Mouse (Mus musculus) heart, postnatal 0 days (tissue): ENCODE results near the gene Lalba. TPM values are rescaled to one million over a fixed set of nuclear protein-coding genes. Genes with fewer than 3 reads are reported as not detected.
"Not testable (repeated sequence)": the region's sequence is repeated elsewhere in the genome, so short reads cannot be mapped to it uniquely, and the experiment has no call there.

Experiments
- ATAC-seq: fragments of 200-750 bp; cut with Nextera tagmentation; 2 replicates; pipeline ENCODE4 v1.8.0; 2017; ENCODE audit warnings: low read depth, moderate number of reproducible peaks, moderate library complexity; ENCODE audit not compliant: insufficient read depth
- DNase-seq: peaks from one replicate; pipeline ENCODE4 v3.0.0-alpha.2; 2016; ENCODE audit warnings: low spot score
- H3K27ac ChIP-seq: fragments of 300-500 bp; sonication (generic); 2 replicates; pipeline ENCODE4 v1.5.1; 2014; ENCODE audit warnings: low read depth, mild to moderate bottlenecking
- H3K27me3 ChIP-seq: fragments of 300-500 bp; sonication (generic); 2 replicates; pipeline ENCODE4 v1.6.1; 2014; ENCODE audit warnings: low read length, mixed read lengths; ENCODE audit not compliant: control insufficient read depth, insufficient read depth
- H3K36me3 ChIP-seq: fragments of 300-500 bp; sonication (generic); replicated peaks from 2 replicates; pipeline ENCODE4 v1.6.1; 2014; ENCODE audit warnings: low read length, mixed read lengths; ENCODE audit not compliant: control insufficient read depth, insufficient read depth
- H3K4me1 ChIP-seq: fragments of 300-500 bp; sonication (generic); 2 replicates; pipeline ENCODE4 v1.6.1; 2014; ENCODE audit warnings: antibody characterized with exemption; ENCODE audit not compliant: control insufficient read depth, insufficient read depth
- H3K4me2 ChIP-seq: fragments of 300-500 bp; sonication (generic); 2 replicates; pipeline ENCODE4 v1.6.1; 2014; ENCODE audit warnings: low read depth, mild to moderate bottlenecking, low read length, moderate library complexity
- H3K4me3 ChIP-seq: fragments of 300-500 bp; sonication (generic); 2 replicates; pipeline ENCODE4 v1.5.1; 2014; ENCODE audit warnings: low read depth, low read length
- H3K9ac ChIP-seq: fragments of 300-500 bp; sonication (generic); replicated peaks from 2 replicates; pipeline ENCODE4 v1.6.1; 2014; ENCODE audit warnings: low read depth, low read length, mixed read lengths
- H3K9me3 ChIP-seq: fragments of 300-500 bp; sonication (generic); replicated peaks from 2 replicates; pipeline ENCODE4 v1.6.1; 2016; ENCODE audit warnings: low read length; ENCODE audit not compliant: control insufficient read depth
- CTCF ChIP-seq: IDR thresholded peaks from 2 replicates; pipeline ENCODE4 v1.5.1; 2016; ENCODE audit warnings: antibody characterized with exemption, control low read depth, low read depth
- EP300 ChIP-seq: IDR thresholded peaks from 2 replicates; pipeline ENCODE4 v1.6.1; 2016; ENCODE audit warnings: antibody characterized with exemption, low read depth
- WGBS: fragments of 180-500 bp; shearing (Covaris S2); extraction: QIAGEN DNeasy Blood & Tissue Kit; methylation state at CpG from one replicate; pipeline ENCODE4 v1.1.7; 2014; 5-methylcytosine and 5-hydroxymethylcytosine counted together
- microRNA-seq: library from miRNA; unstranded; fragments of <30 nt; microRNA quantifications from one replicate; pipeline ENCODE4, GENCODE M21; 2016
- polyA plus RNA-seq: library from polyadenylated mRNA; unstranded; fragments of >200 nt; fragmentation: Nextera tagmentation; extraction: Ambion mirVana; gene quantifications from 2 replicates; pipeline ENCODE4 v1.2.1, GENCODE M21; 2015
- total RNA-seq: library from RNA; depleted of rRNA; stranded (reverse); fragments of >200 nt; gene quantifications from 2 replicates; pipeline ENCODE4 v1.2.3, GENCODE M21; 2014; ENCODE audit warnings: low replicate concordance; rRNA removed

Lalba gene
- total and polyA plus RNA-seq, 2 experiments from 2014 or later, result 0.36 TPM; not detected in 1

DNA sequence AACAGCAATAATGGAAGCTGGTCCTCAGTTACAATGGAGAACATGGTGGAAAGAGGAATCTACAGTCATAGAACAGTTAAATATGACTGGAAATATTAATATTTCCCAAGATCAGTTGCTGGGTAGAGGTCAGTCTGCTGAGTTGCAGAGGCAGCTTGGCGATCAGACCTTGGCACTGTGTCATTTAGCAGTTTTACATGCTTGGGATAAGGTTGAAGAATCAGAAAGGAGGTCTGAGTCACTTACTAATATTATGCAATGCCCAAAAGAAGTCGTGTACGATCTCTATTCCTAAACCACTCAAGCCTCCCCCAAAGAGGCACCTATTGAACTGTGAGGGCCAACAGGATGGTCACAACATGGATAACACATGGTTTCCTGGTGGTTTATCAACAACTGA, 38.0 kb downstream of the Lalba start:
- Histone ChIP-seq H3K9ac (no peak overlapping the region), H3K4me1 (no peaks in the 10 kb centered on the region), H3K4me3 (no peak overlapping the region), H3K27ac (no peak overlapping the region), H3K27me3 (no peaks in the 10 kb centered on the region), H3K4me2 (no peak overlapping the region), H3K36me3 (no peaks in the 10 kb centered on the region), H3K9me3 (no peaks in the 10 kb centered on the region)
- no peak for TF ChIP-seq EP300
- TF ChIP-seq CTCF, result no peak
- ATAC-seq (no peak), DNase-seq (no peak)
- WGBS, result 63% methylated on average over 3 of the region's 3 CpGs

DNA sequence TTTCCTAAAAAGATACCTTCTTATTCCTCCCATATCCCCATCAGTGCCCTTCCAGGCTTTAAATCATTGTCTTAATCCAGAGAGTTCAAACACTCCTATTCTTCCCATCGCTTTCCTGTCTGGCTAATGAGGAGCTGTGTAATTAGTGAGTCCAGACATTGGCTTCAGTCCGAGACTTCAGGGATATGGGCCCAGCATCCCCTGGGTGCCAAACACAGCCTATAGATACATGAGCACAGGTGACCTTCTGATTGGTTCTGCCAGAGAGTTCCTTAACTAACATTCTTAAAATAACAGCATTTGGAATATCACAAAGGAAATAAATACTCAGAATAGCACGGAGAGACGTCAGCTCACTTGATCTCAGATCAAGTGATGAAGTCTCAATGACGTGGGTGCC, 51.6 kb downstream of the Lalba start, which contains the start of gene Olfr282:
Gene Olfr282, plus strand, starts transcription at position 301 of the 400 bp plus-strand sequence.
- H3K9me3 ChIP-seq, H3K36me3 ChIP-seq, H3K4me3 ChIP-seq, DNase-seq, H3K27me3 ChIP-seq, H3K4me1 ChIP-seq, H3K27ac ChIP-seq, H3K9ac ChIP-seq, ATAC-seq, H3K4me2 ChIP-seq: not testable (repeated sequence)
- WGBS, result 57% methylated on average over 5 of the region's 5 CpGs

Small RNA genes lying within 50 kb of the gene (microRNA-seq; reads per million reads assigned to microRNA genes)
- 1.1 reads per million for gene Mir1291

Other genes starting within 250 kb of the Lalba start
- gene Olfr286, start 248.3 kb downstream of the Lalba start, total RNA-seq, result not detected in 2 replicates
- not detected in 2 replicates for gene Olfr286, start 248.3 kb downstream of the Lalba start, polyA plus RNA-seq
- gene H1fnt, start 225.4 kb downstream of the Lalba start, total RNA-seq, result not detected in 2 replicates
- not detected in 2 replicates for gene H1fnt, start 225.4 kb downstream of the Lalba start, polyA plus RNA-seq
- 2.3 and 3.6 TPM in 2 replicates for gene Zfp641, start 186.6 kb downstream of the Lalba start, total RNA-seq
- gene Zfp641, start 186.6 kb downstream of the Lalba start, polyA plus RNA-seq, result 1.5 and 1.6 TPM in 2 replicates
- gene Olfr285, start 165.4 kb downstream of the Lalba start, total RNA-seq, result not detected in 2 replicates
- not detected in 2 replicates for gene Olfr285, start 165.4 kb downstream of the Lalba start, polyA plus RNA-seq
- gene Olfr284, start 141.7 kb downstream of the Lalba start, total RNA-seq, result not detected in 2 replicates
- gene Olfr284, start 141.7 kb downstream of the Lalba start, polyA plus RNA-seq, result not detected in 2 replicates
- not detected in 2 replicates for gene Olfr283, start 101.8 kb downstream of the Lalba start, total RNA-seq
- not detected in 2 replicates for gene Olfr283, start 101.8 kb downstream of the Lalba start, polyA plus RNA-seq
- gene Olfr282, start 51.5 kb downstream of the Lalba start, total RNA-seq, result not detected in 2 replicates
- gene Olfr282, start 51.5 kb downstream of the Lalba start, polyA plus RNA-seq, result not detected in 2 replicates
- gene Olfr281, start 30.1 kb downstream of the Lalba start, total RNA-seq, result not detected in 2 replicates
- gene Olfr281, start 30.1 kb downstream of the Lalba start, polyA plus RNA-seq, result not detected in 2 replicates
- not detected in 2 replicates for gene OR5BS1P, start 12.8 kb downstream of the Lalba start, total RNA-seq
- not detected in 2 replicates for gene OR5BS1P, start 12.8 kb downstream of the Lalba start, polyA plus RNA-seq
- not detected in 2 replicates for gene Olfr279, start 9.7 kb upstream of the Lalba start, total RNA-seq
- gene Olfr279, start 9.7 kb upstream of the Lalba start, polyA plus RNA-seq, result not detected in 2 replicates
- 58.7 and 62.3 TPM in 2 replicates for gene Kansl2, start 51.5 kb upstream of the Lalba start, total RNA-seq
- gene Kansl2, start 51.5 kb upstream of the Lalba start, polyA plus RNA-seq, result 60.7 and 73.1 TPM in 2 replicates
- 20.0 and 32.8 TPM in 2 replicates for gene Ccnt1, start 88.2 kb upstream of the Lalba start, total RNA-seq
- 21.4 and 22.3 TPM in 2 replicates for gene Ccnt1, start 88.2 kb upstream of the Lalba start, polyA plus RNA-seq
- gene 4930415O20Rik, start 88.3 kb upstream of the Lalba start, total RNA-seq, result not detected in 2 replicates
- gene 4930415O20Rik, start 88.3 kb upstream of the Lalba start, polyA plus RNA-seq, result 0.30 TPM in 1 of 2 replicates, not detected in the other
- gene Adcy6, start 127.4 kb upstream of the Lalba start, total RNA-seq, result 200 and 216 TPM in 2 replicates
- 29.2 and 33.5 TPM in 2 replicates for gene Adcy6, start 127.4 kb upstream of the Lalba start, polyA plus RNA-seq
- 15.6 and 19.4 TPM in 2 replicates for gene Cacnb3, start 148.1 kb upstream of the Lalba start, total RNA-seq
- 5.7 and 6.1 TPM in 2 replicates for gene Cacnb3, start 148.1 kb upstream of the Lalba start, polyA plus RNA-seq
- 25.1 and 32.7 TPM in 2 replicates for gene Ddx23, start 180.2 kb upstream of the Lalba start, total RNA-seq
- 11.8 and 12.9 TPM in 2 replicates for gene Ddx23, start 180.2 kb upstream of the Lalba start, polyA plus RNA-seq
- gene Rnd1, start 194.7 kb upstream of the Lalba start, total RNA-seq, result 7.1 and 13.0 TPM in 2 replicates
- gene Rnd1, start 194.7 kb upstream of the Lalba start, polyA plus RNA-seq, result 1.0 and 1.1 TPM in 2 replicates
- gene Ccdc65, start 225.5 kb upstream of the Lalba start, total RNA-seq, result 0.77 TPM in 1 of 2 replicates, not detected in the other
- 0.25 and 0.86 TPM in 2 replicates for gene Ccdc65, start 225.5 kb upstream of the Lalba start, polyA plus RNA-seq
- gene Fkbp11, start 245.5 kb upstream of the Lalba start, total RNA-seq, result 4.3 and 26.7 TPM in 2 replicates
- gene Fkbp11, start 245.5 kb upstream of the Lalba start, polyA plus RNA-seq, result 21.7 and 22.0 TPM in 2 replicates